Mouse (Mus musculus): ENCODE measurements at regions not wholly inside any gene's neighbourhood (a gene's known extent, or its start where the extent isn't known, plus 50 kb on each side); places are given as distances from the start of the nearest gene placed in this dataset.

GRCm38 (mm10) chr2:169177565-169177964 lies 222.2 kb upstream of the Zfp64 start:
- H3K4me1 ChIP-seq (ENCODE audit: insufficient read depth), result no peaks in the 10 kb centered on the region
- 87% methylated on average over 3 of the region's 3 CpGs for WGBS
- H3K27ac ChIP-seq (ENCODE audit: low read depth, low read length), result no peak overlapping the region
- ATAC-seq, result no peak
- no peaks in the 10 kb centered on the region for H3K36me3 ChIP-seq (ENCODE audit: insufficient read depth)
- DNase-seq, result no peak
- no peak overlapping the region for H3K4me2 ChIP-seq (ENCODE audit: low read depth)
- no peak overlapping the region for H3K4me3 ChIP-seq (ENCODE audit: low read depth, low read length)
- TF ChIP-seq CTCF (IDR thresholded peaks at IDR 0.05; ENCODE audit: low read depth), result no peak
- H3K9ac ChIP-seq, result no peak overlapping the region
- no peaks in the 10 kb centered on the region for H3K27me3 ChIP-seq (ENCODE audit: insufficient read depth, low read length)
- H3K9me3 ChIP-seq (ENCODE audit: low read length), result no peaks in the 10 kb centered on the region

DNA sequence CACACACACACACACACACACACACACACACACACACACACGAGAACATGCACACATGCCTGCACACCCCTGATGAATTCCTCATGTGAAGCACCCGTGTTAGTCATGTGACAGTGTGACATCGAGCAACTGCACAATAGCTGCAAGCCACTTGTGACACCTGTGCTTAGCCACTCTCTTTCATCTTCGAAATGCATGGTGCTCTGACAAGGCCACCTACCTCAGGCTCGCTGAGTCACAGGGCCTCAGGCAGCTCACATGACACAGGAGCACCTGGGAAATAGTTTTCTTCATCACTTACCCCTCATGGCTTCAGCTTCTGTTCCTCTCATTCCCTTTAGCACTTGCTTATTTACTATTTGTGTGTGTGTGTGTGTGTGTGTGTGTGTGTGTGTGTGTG lies 213.4 kb upstream of the Zfp64 start:
- ATAC-seq, result no peak

GRCm38 (mm10) chr2:169168376-169168775 lies 213.0 kb upstream of the Zfp64 start:
- no peaks in the 10 kb centered on the region for H3K27me3 ChIP-seq (ENCODE audit: insufficient read depth, low read length)
- H3K9me3 ChIP-seq (ENCODE audit: low read length), result no peaks in the 10 kb centered on the region
- no peak overlapping the region for H3K4me2 ChIP-seq (ENCODE audit: low read depth)
- TF ChIP-seq CTCF (IDR thresholded peaks at IDR 0.05; ENCODE audit: low read depth), result no peak
- no peak overlapping the region for H3K9ac ChIP-seq
- ATAC-seq (no peak), DNase-seq (no peak)
- H3K4me3 ChIP-seq (ENCODE audit: low read depth, low read length), result no peak overlapping the region
- no peak overlapping the region for H3K27ac ChIP-seq (ENCODE audit: low read depth, low read length)
- 73% methylated on average over 6 of the region's 6 CpGs for WGBS
- H3K4me1 ChIP-seq (ENCODE audit: insufficient read depth), result no peaks in the 10 kb centered on the region
- H3K36me3 ChIP-seq (ENCODE audit: insufficient read depth), result no peaks in the 10 kb centered on the region

More for the DNA sequence above, 213.4 kb upstream of the Zfp64 start:
- no peaks in the 10 kb centered on the region for H3K27me3 ChIP-seq (ENCODE audit: insufficient read depth, low read length)
- no peak overlapping the region for H3K4me3 ChIP-seq (ENCODE audit: low read depth, low read length)
- no peak for DNase-seq
- 78% methylated on average over 5 of the region's 5 CpGs for WGBS
- H3K27ac ChIP-seq (ENCODE audit: low read depth, low read length), result no peak overlapping the region
- H3K36me3 ChIP-seq (ENCODE audit: insufficient read depth), result no peaks in the 10 kb centered on the region
- TF ChIP-seq CTCF (IDR thresholded peaks at IDR 0.05; ENCODE audit: low read depth), result no peak
- H3K4me2 ChIP-seq (ENCODE audit: low read depth), result no peak overlapping the region
- no peak overlapping the region for H3K9ac ChIP-seq
- H3K9me3 ChIP-seq (ENCODE audit: low read length), result no peaks in the 10 kb centered on the region
- H3K4me1 ChIP-seq (ENCODE audit: insufficient read depth), result no peaks in the 10 kb centered on the region

- Histone ChIP-seq H3K27me3 (ENCODE audit: insufficient read depth, low read length) (no peaks in the 10 kb centered on the region), H3K4me3 (ENCODE audit: low read depth, low read length) (no peak overlapping the region), H3K4me1 (ENCODE audit: insufficient read depth) (no peaks in the 10 kb centered on the region), H3K4me2 (ENCODE audit: low read depth) (no peak overlapping the region), H3K36me3 (ENCODE audit: insufficient read depth) (no peaks in the 10 kb centered on the region), H3K9ac (no peak overlapping the region), H3K9me3 (ENCODE audit: low read length) (no peaks in the 10 kb centered on the region), H3K27ac (ENCODE audit: low read depth, low read length) (no peak overlapping the region)
- 69% methylated on average over 8 of the region's 8 CpGs for WGBS
- no peak for DNase-seq
- no peak for ATAC-seq
- no peak for TF ChIP-seq CTCF (IDR thresholded peaks at IDR 0.05; ENCODE audit: low read depth)
Measured at GRCm38 (mm10) chr2:169161651-169162050, 206.3 kb upstream of the Zfp64 start.

DNA sequence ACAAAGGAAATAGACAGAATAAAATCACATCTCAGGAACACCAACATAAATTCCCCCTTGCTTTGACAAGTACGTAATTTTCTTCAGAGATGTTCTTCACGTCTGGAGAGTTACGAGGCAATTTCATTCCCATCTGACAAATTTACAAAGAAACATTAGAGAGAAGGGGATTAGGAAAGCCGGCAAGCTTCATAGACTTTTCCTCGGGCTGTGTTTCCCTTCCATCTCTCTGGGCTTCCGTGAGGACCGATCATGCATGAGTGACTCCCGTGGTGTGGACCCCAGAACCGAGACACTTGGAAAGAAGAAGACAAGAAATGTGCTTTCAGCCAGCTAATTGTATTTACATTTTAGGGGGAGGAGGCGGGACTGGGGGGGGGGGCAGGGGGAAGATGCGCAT lies 203.4 kb upstream of the Zfp64 start:
- no peak overlapping the region for H3K27ac ChIP-seq (ENCODE audit: low read depth, low read length)
- DNase-seq (no peak), ATAC-seq (peak; percentile 23; the same call in 1 of the 2 replicates)
- WGBS, result 26% methylated on average over 11 of the region's 11 CpGs
- H3K36me3 ChIP-seq (ENCODE audit: insufficient read depth), result no peaks in the 10 kb centered on the region
- H3K9ac ChIP-seq, result 0 out of 2 replicates have a peak overlapping the region, but pooled peaks have one; percentile 31
- H3K27me3 ChIP-seq (ENCODE audit: insufficient read depth, low read length), result no peaks in the 10 kb centered on the region
- no peak overlapping the region for H3K4me3 ChIP-seq (ENCODE audit: low read depth, low read length)
- no peaks in the 10 kb centered on the region for H3K4me1 ChIP-seq (ENCODE audit: insufficient read depth)
- H3K9me3 ChIP-seq (ENCODE audit: low read length), result no peaks in the 10 kb centered on the region
- no peak for TF ChIP-seq CTCF (IDR thresholded peaks at IDR 0.05; ENCODE audit: low read depth)
- H3K4me2 ChIP-seq (ENCODE audit: low read depth), result peak overlapping the region; percentile 19

GRCm38 (mm10) chr2:169158005-169158673 lies 202.8 kb upstream of the Zfp64 start:
- 0 out of 2 replicates have a peak overlapping the region, but pooled peaks have one; percentile 31 for H3K9ac ChIP-seq
- H3K27me3 ChIP-seq (ENCODE audit: insufficient read depth, low read length), result no peaks in the 10 kb centered on the region
- WGBS, result 55% methylated on average over 17 of the region's 17 CpGs
- H3K4me1 ChIP-seq (ENCODE audit: insufficient read depth), result no peaks in the 10 kb centered on the region
- H3K36me3 ChIP-seq (ENCODE audit: insufficient read depth), result no peaks in the 10 kb centered on the region
- TF ChIP-seq CTCF (IDR thresholded peaks at IDR 0.05; ENCODE audit: low read depth), result no peak
- no peaks in the 10 kb centered on the region for H3K9me3 ChIP-seq (ENCODE audit: low read length)
- H3K27ac ChIP-seq (ENCODE audit: low read depth, low read length), result no peak overlapping the region
- ATAC-seq (peak; percentile 14; the same call in 1 of the 2 replicates), DNase-seq (peak; percentile 14)
- H3K4me3 ChIP-seq (ENCODE audit: low read depth, low read length), result no peak overlapping the region
- peak overlapping the region; percentile 19; the same call in 1 of the 2 replicates for H3K4me2 ChIP-seq (ENCODE audit: low read depth)

DNA sequence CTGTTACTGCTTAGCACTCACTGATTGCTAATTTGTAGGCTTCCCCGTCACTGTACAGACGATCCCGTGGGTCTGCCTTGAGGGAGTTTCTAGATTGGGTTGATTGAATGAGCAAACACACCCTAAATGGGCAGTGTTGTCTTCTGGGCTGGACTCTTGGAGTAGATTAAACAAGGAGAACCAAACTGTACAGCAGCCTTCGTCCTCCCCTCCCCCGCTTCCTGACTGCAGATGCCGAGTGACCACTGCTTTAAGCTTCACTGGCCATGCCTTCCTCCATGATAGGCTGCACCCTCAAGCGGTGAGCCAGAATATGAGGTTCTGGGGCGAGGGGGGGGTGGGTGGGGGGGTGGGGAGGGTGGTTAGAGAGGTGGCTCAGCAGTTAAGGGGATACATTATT lies 201.5 kb upstream of the Zfp64 start:
- 72% methylated on average over 8 of the region's 8 CpGs for whole genome bisulfite sequencing
- H3K27me3 ChIP-seq (ENCODE audit: insufficient read depth, low read length), result no peaks in the 10 kb centered on the region
- H3K4me2 ChIP-seq (ENCODE audit: low read depth), result no peak overlapping the region
- no peak overlapping the region for H3K9ac ChIP-seq
- H3K4me1 ChIP-seq (ENCODE audit: insufficient read depth), result no peaks in the 10 kb centered on the region
- no peak overlapping the region for H3K4me3 ChIP-seq (ENCODE audit: low read depth, low read length)
- H3K27ac ChIP-seq (ENCODE audit: low read depth, low read length), result no peak overlapping the region
- no peak for TF ChIP-seq CTCF (IDR thresholded peaks at IDR 0.05; ENCODE audit: low read depth)
- ATAC-seq, result no peak
- DNase-seq, result no peak
- H3K36me3 ChIP-seq (ENCODE audit: insufficient read depth), result no peaks in the 10 kb centered on the region
- H3K9me3 ChIP-seq (ENCODE audit: low read length), result no peaks in the 10 kb centered on the region

Data from forebrain, postnatal 0 days (tissue).